Mouse (Mus musculus) NIH3T3 (cell line): ENCODE data around the gene Zbtb18.

Experiments
- DNase-seq: peaks from one replicate; pipeline ENCODE4 v3.0.0-alpha.2; 2012; ENCODE audit warnings: low read depth

The Zbtb18 gene

GRCm38 (mm10) chr1:177484280-177484679 is 42.1 kb downstream of the Zbtb18 start:
- no peak for DNase-seq

GRCm38 (mm10) chr1:177484680-177485079 is 42.5 kb downstream of the Zbtb18 start:
- DNase-seq = no peak

- DNase-seq = no peak
These were observed 47.7 kb downstream of the Zbtb18 start for GRCm38 (mm10) chr1:177489844-177490243.

- DNase-seq = no peak
These were observed 48.7 kb downstream of the Zbtb18 start for GRCm38 (mm10) chr1:177490808-177491207.

- no peak for DNase-seq
These were observed 49.1 kb downstream of the Zbtb18 start for GRCm38 (mm10) chr1:177491280-177491679.

GRCm38 (mm10) chr1:177494306-177494705 is 52.2 kb downstream of the Zbtb18 start:
- no peak for DNase-seq

- DNase-seq = no peak
These were observed 52.9 kb downstream of the Zbtb18 start for GRCm38 (mm10) chr1:177494913-177495542.
